Mouse (Mus musculus): ENCODE results near the gene Celf6.
A peak's percentile ranks its signal among the peaks of the same experiment; 100 is the strongest.

The Celf6 gene

GRCm38 (mm10) chr9:59588252-59588651 is 10.5 kb downstream of the Celf6 start:
- no peak for DNase-seq (ENCODE audit: low spot score)

GRCm38 (mm10) chr9:59588710-59589671 is 11.3 kb downstream of the Celf6 start:
- no peak for DNase-seq (ENCODE audit: low spot score)

- no peak for DNase-seq (ENCODE audit: low spot score)
Observed at GRCm38 (mm10) chr9:59589703-59590439, 12.2 kb downstream of the Celf6 start.

GRCm38 (mm10) chr9:59601661-59602060 is 23.9 kb downstream of the Celf6 start:
- no peak for DNase-seq (ENCODE audit: low spot score)

GRCm38 (mm10) chr9:59605967-59606366 is 28.2 kb downstream of the Celf6 start:
- no peak for DNase-seq (ENCODE audit: low spot score)

- DNase-seq (ENCODE audit: low spot score) = no peak
Observed at GRCm38 (mm10) chr9:59610950-59611349, 33.2 kb downstream of the Celf6 start.

GRCm38 (mm10) chr9:59615797-59616196 is 38.1 kb downstream of the Celf6 start:
- DNase-seq (ENCODE audit: low spot score) = no peak

GRCm38 (mm10) chr9:59616622-59617306 is 39.0 kb downstream of the Celf6 start, which contains the start of gene Parp6:
Gene Parp6, plus strand, starts transcription at chr9:59617284.
- peak; percentile 100 for DNase-seq (ENCODE audit: low spot score)

- DNase-seq (ENCODE audit: low spot score) = no peak
Observed at GRCm38 (mm10) chr9:59617307-59617973, 39.7 kb downstream of the Celf6 start.

- no peak for DNase-seq (ENCODE audit: low spot score)
Observed at GRCm38 (mm10) chr9:59638372-59638771, 60.7 kb downstream of the Celf6 start.

GRCm38 (mm10) chr9:59639936-59640335 is 62.2 kb downstream of the Celf6 start:
- DNase-seq (ENCODE audit: low spot score) = no peak

- DNase-seq (ENCODE audit: low spot score) = no peak
Observed at GRCm38 (mm10) chr9:59641320-59641719, 63.6 kb downstream of the Celf6 start.

- DNase-seq (ENCODE audit: low spot score) = no peak
Observed at GRCm38 (mm10) chr9:59649911-59650310, 72.2 kb downstream of the Celf6 start.

- DNase-seq (ENCODE audit: low spot score) = no peak
Observed at GRCm38 (mm10) chr9:59653371-59653770, 75.7 kb downstream of the Celf6 start.

GRCm38 (mm10) chr9:59654450-59654983 is 76.8 kb downstream of the Celf6 start:
- DNase-seq (ENCODE audit: low spot score) = no peak

- DNase-seq (ENCODE audit: low spot score) = peak; percentile 96
Observed at GRCm38 (mm10) chr9:59655958-59656634, 78.4 kb downstream of the Celf6 start, which contains the start of gene Pkm. Gene Pkm, plus strand, starts transcription at chr9:59656368.

Measured in testis, postnatal 14 days (tissue).